Mouse (Mus musculus): Measurements from ENCODE around the gene Sub1. TPM values are rescaled to one million over a fixed set of nuclear protein-coding genes. Genes with fewer than 3 reads are reported as not detected.

Sub1 gene
- polyA plus RNA-seq, 1 experiment from 2014 or later = 494 TPM

DNA sequence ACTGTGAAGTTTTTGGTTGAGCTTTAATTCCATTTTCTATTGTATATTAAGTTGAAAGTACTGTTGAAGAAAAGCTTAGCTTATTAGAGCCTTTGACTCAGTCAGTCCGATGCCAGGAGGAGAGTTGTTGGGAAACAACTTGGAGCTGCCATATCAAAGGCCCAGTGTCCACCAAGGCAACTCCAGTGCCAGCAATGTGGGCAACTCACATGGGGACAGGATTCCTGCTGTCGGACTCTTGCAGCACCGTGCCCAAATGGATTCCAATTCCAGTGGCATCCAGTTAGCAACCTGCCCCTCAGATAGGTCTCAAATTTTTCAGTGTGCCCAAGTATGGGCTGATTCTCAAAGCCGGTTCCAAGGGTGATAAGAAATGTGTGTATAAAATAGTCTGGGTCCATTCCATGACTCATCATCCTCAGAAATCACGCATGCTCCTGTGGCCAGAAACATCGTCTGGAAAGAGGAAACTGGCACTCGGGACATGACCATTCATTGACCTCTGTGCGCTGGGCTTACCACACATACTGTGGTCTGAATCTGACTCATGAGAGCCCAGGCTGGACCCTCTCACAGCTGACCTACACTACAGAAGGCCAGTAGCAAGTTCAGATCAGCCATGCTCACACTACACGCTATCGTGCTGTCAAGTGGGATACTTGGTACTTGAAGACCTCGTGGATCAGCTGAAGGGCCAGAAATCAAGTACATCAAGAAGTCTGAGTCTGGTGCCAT is 32.8 kb downstream of the Sub1 start:
- no peak for ATAC-seq (replicated peaks; ENCODE audit: insufficient number of reproducible peaks, insufficient read depth, low FRiP score, low read depth)
- H3K4me1 ChIP-seq (replicated peaks) = no peaks in the 10 kb centered on the region
- no peaks in the 10 kb centered on the region for H3K27me3 ChIP-seq
- whole genome bisulfite sequencing = 85% methylated on average over 11 of the region's 11 CpGs
- H3K36me3 ChIP-seq = no peaks in the 10 kb centered on the region
- H3K9me3 ChIP-seq (replicated peaks) = no peaks in the 10 kb centered on the region
- no peak overlapping the region for H3K4me2 ChIP-seq
- H3K27ac ChIP-seq = no peak overlapping the region
- H3K4me3 ChIP-seq = no peak overlapping the region
- no peak overlapping the region for H3K9ac ChIP-seq

DNA sequence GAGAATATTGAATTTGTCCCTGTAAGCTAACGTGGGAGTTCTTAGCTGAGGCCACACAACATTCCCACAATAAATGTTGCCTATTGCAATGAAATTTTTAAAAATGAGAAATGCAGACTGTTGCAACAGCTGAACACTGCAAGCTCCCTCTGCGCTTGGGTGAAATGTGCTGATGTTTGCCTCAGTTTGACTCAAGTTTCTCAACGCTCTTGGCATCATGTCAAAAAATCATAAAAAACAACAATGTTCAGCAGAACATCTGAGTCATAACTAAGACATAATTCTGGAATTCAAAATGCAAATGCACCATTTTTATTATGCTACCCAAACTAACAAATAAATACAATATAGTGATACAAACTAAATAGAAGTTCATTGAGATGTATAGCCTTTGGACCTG is 37.1 kb downstream of the Sub1 start:
- no peak overlapping the region for H3K9ac ChIP-seq
- no peak overlapping the region for H3K4me3 ChIP-seq
- ATAC-seq (replicated peaks; ENCODE audit: insufficient number of reproducible peaks, insufficient read depth, low FRiP score, low read depth) = no peak
- no peaks in the 10 kb centered on the region for H3K9me3 ChIP-seq (replicated peaks)
- H3K36me3 ChIP-seq = no peaks in the 10 kb centered on the region
- no peak overlapping the region for H3K4me2 ChIP-seq
- no peaks in the 10 kb centered on the region for H3K27me3 ChIP-seq
- H3K4me1 ChIP-seq (replicated peaks) = no peaks in the 10 kb centered on the region
- H3K27ac ChIP-seq = no peak overlapping the region
- WGBS = 80% methylated on average over 3 of the region's 3 CpGs

- H3K36me3 ChIP-seq = no peaks in the 10 kb centered on the region
- no peak overlapping the region for H3K4me3 ChIP-seq
- H3K4me1 ChIP-seq (replicated peaks) = no peaks in the 10 kb centered on the region
- ATAC-seq (replicated peaks; ENCODE audit: insufficient number of reproducible peaks, insufficient read depth, low FRiP score, low read depth) = no peak
- no peaks in the 10 kb centered on the region for H3K27me3 ChIP-seq
- H3K27ac ChIP-seq = no peak overlapping the region
- no peak overlapping the region for H3K4me2 ChIP-seq
- WGBS = 57% methylated on average over 7 of the region's 7 CpGs
- no peak overlapping the region for H3K9ac ChIP-seq
- H3K9me3 ChIP-seq (replicated peaks) = no peaks in the 10 kb centered on the region
Measured at GRCm38 (mm10) chr15:11956129-11956528, 40.7 kb downstream of the Sub1 start.

- H3K9ac ChIP-seq = no peak overlapping the region
- 57% methylated on average over 4 of the region's 4 CpGs for WGBS
- H3K4me2 ChIP-seq = no peak overlapping the region
- no peaks in the 10 kb centered on the region for H3K9me3 ChIP-seq (replicated peaks)
- H3K36me3 ChIP-seq = no peaks in the 10 kb centered on the region
- no peaks in the 10 kb centered on the region for H3K4me1 ChIP-seq (replicated peaks)
- no peak for ATAC-seq (replicated peaks; ENCODE audit: insufficient number of reproducible peaks, insufficient read depth, low FRiP score, low read depth)
- no peak overlapping the region for H3K27ac ChIP-seq
- H3K27me3 ChIP-seq = no peaks in the 10 kb centered on the region
- no peak overlapping the region for H3K4me3 ChIP-seq
Measured at GRCm38 (mm10) chr15:11954190-11954589, 42.6 kb downstream of the Sub1 start.

GRCm38 (mm10) chr15:11952159-11952558 is 44.6 kb downstream of the Sub1 start:
- Histone ChIP-seq H3K27me3 (no peaks in the 10 kb centered on the region), H3K9me3 (replicated peaks) (no peaks in the 10 kb centered on the region), H3K9ac (no peak overlapping the region), H3K27ac (no peak overlapping the region), H3K36me3 (no peaks in the 10 kb centered on the region), H3K4me3 (no peak overlapping the region), H3K4me1 (replicated peaks) (no peaks in the 10 kb centered on the region), H3K4me2 (no peak overlapping the region)
- 65% methylated on average over 3 of the region's 3 CpGs for WGBS
- no peak for ATAC-seq (replicated peaks; ENCODE audit: insufficient number of reproducible peaks, insufficient read depth, low FRiP score, low read depth)

DNA sequence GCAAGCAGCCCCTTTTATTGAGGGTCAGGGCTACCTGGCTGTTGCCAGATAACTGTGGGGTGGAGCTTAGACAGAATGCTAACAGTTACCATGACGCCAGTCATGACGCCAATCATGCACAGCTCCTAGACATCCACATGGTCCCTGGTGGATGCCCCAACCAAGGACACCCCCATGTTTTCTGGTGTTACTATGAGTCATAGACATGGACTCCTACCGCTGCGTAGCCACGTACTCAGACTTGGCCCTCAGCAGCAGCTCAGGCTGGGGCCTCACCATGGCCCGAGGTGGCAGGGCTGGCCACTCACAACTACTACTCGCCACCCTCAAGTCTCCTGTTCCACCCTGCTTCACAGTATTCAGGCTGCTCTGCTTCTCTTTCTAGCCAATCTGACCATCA is 45.6 kb downstream of the Sub1 start:
- ATAC-seq (replicated peaks; ENCODE audit: insufficient number of reproducible peaks, insufficient read depth, low FRiP score, low read depth) = no peak
- no peaks in the 10 kb centered on the region for H3K36me3 ChIP-seq
- no peaks in the 10 kb centered on the region for H3K4me1 ChIP-seq (replicated peaks)
- no peak overlapping the region for H3K4me2 ChIP-seq
- 85% methylated on average over 7 of the region's 7 CpGs for WGBS
- H3K4me3 ChIP-seq = no peak overlapping the region
- no peaks in the 10 kb centered on the region for H3K27me3 ChIP-seq
- no peak overlapping the region for H3K27ac ChIP-seq
- no peaks in the 10 kb centered on the region for H3K9me3 ChIP-seq (replicated peaks)
- no peak overlapping the region for H3K9ac ChIP-seq

DNA sequence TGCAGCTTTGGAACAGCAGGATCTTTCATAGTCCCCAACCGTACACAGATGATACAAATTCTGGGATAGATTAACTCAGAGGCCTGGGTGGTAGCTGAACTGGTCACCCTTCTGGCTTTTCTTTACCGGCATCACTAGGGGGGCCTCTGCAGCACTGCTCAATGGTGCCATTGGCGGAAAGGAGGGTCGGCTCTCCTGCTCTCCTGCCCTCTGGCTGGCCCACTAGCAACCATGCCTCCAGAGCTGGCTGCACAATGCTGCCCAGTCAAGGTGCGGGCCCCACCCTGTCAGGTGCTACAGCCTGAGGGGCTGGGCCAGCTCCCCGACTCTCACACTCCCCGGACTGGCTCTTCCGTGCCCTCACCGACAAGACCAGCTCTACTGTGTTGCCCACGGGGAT is 46.6 kb downstream of the Sub1 start:
- Histone ChIP-seq H3K9ac (no peak overlapping the region), H3K36me3 (no peaks in the 10 kb centered on the region), H3K27me3 (no peaks in the 10 kb centered on the region), H3K4me2 (no peak overlapping the region), H3K27ac (no peak overlapping the region), H3K9me3 (replicated peaks) (no peaks in the 10 kb centered on the region), H3K4me1 (replicated peaks) (no peaks in the 10 kb centered on the region), H3K4me3 (no peak overlapping the region)
- WGBS = 88% methylated on average over 10 of the region's 10 CpGs
- ATAC-seq (replicated peaks; ENCODE audit: insufficient number of reproducible peaks, insufficient read depth, low FRiP score, low read depth) = no peak

- Histone ChIP-seq H3K27me3 (no peaks in the 10 kb centered on the region), H3K4me2 (no peak overlapping the region), H3K27ac (no peak overlapping the region), H3K36me3 (no peaks in the 10 kb centered on the region), H3K4me1 (replicated peaks) (no peaks in the 10 kb centered on the region), H3K4me3 (no peak overlapping the region), H3K9ac (no peak overlapping the region), H3K9me3 (replicated peaks) (no peaks in the 10 kb centered on the region)
- ATAC-seq (replicated peaks; ENCODE audit: insufficient number of reproducible peaks, insufficient read depth, low FRiP score, low read depth) = no peak
- 84% methylated on average over 3 of the region's 3 CpGs for WGBS
Measured at GRCm38 (mm10) chr15:11949490-11949889, 47.3 kb downstream of the Sub1 start.

DNA sequence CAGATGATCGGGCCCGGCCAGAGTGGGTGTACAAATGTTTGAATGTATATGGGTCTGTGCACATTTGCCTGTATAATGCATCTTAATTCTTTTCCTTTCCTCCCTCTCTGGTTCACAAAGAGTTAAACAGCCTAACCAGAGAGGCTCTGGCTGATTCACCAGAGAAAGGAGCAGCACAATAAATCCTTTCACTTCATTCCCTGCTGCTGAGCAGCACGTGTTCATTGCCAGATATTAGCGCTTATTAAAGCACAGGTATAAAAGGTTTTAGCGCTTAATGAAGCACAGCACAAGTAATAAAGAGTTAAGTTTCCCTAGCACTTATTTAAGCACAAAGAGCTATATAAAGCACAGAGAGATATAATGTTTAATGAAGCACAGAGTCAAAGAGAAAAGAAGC is 55.9 kb downstream of the Sub1 start:
- Histone ChIP-seq H3K4me2 (no peak overlapping the region), H3K9me3 (replicated peaks) (no peaks in the 10 kb centered on the region), H3K4me3 (no peak overlapping the region), H3K27me3 (no peaks in the 10 kb centered on the region), H3K9ac (no peak overlapping the region), H3K36me3 (no peaks in the 10 kb centered on the region), H3K27ac (no peak overlapping the region), H3K4me1 (replicated peaks) (no peaks in the 10 kb centered on the region)
- 72% methylated on average over 5 of the region's 5 CpGs for WGBS
- ATAC-seq (replicated peaks; ENCODE audit: insufficient number of reproducible peaks, insufficient read depth, low FRiP score, low read depth) = no peak

Other genes starting within 250 kb of the Sub1 start
- gene Npr3, start 89.7 kb downstream of the Sub1 start, polyA plus RNA-seq (2015; fragmentation: Nextera tagmentation; extraction: Ambion mirVana) = 8.3 and 8.9 TPM in 2 replicates
- gene Zfr, start 120.8 kb upstream of the Sub1 start, polyA plus RNA-seq (2015; fragmentation: Nextera tagmentation; extraction: Ambion mirVana) = 79.7 and 99.0 TPM in 2 replicates
- 9.5 and 14.1 TPM in 2 replicates for gene Mtmr12, start 208.0 kb upstream of the Sub1 start, polyA plus RNA-seq (2015; fragmentation: Nextera tagmentation; extraction: Ambion mirVana)